Mouse (Mus musculus): ENCODE data around the gene Tox4. TPM values are rescaled to one million over a fixed set of nuclear protein-coding genes. Genes with fewer than 3 reads are reported as not detected.

Tox4 gene
- polyA plus RNA-seq, 1 experiment: 41.2 TPM

DNA sequence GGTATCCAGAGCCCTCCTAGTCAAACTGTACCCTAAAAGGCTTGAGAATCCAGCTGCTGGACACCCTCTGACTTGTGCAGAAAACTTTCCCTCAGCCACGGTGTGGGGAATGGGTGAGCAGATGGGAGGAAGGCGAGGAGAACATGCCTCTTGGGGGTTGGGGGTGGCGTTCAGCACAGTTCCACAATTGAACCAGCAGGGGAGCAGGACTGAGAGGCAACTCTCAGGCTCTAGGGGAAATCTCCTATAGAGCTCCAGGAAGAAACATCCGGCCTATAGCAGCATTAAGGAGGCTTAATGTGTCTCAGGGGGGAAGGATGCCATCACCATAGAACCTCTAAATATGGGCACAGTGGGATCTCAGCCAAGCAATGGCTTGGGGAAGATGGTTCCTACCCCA lies 46.9 kb downstream of the Tox4 start:
- TF ChIP-seq POLR2A (IDR thresholded peaks at IDR 0.05; ENCODE audit: extremely low read depth, insufficient read depth, low read length) (no peak), CTCF (IDR thresholded peaks at IDR 0.05; ENCODE audit: extremely low read depth, insufficient read depth, low read length) (peak; percentile 39)
- H3K27ac ChIP-seq (ENCODE audit: insufficient read depth, low read length): no peak overlapping the region
- no peaks in the 10 kb centered on the region for H3K4me1 ChIP-seq (ENCODE audit: control insufficient read depth, insufficient read depth, low read length)
- no peak overlapping the region for H3K4me3 ChIP-seq (ENCODE audit: insufficient read depth, low read length)

GRCm38 (mm10) chr14:52327375-52327901 lies 48.5 kb downstream of the Tox4 start:
- H3K27ac ChIP-seq (ENCODE audit: insufficient read depth, low read length): peak overlapping the region; percentile 30; the same call in 1 of the 2 replicates
- TF ChIP-seq CTCF (IDR thresholded peaks at IDR 0.05; ENCODE audit: extremely low read depth, insufficient read depth, low read length) (no peak), POLR2A (IDR thresholded peaks at IDR 0.05; ENCODE audit: extremely low read depth, insufficient read depth, low read length) (no peak)
- no peaks in the 10 kb centered on the region for H3K4me1 ChIP-seq (ENCODE audit: control insufficient read depth, insufficient read depth, low read length)
- H3K4me3 ChIP-seq (ENCODE audit: insufficient read depth, low read length): peak overlapping the region; percentile 38

GRCm38 (mm10) chr14:52327910-52328812 lies 49.2 kb downstream of the Tox4 start, which contains the start of gene Sall2:
Sall2 (minus strand) TSS chr14:52328762.
- no peak for TF ChIP-seq POLR2A (IDR thresholded peaks at IDR 0.05; ENCODE audit: extremely low read depth, insufficient read depth, low read length)
- TF ChIP-seq CTCF (IDR thresholded peaks at IDR 0.05; ENCODE audit: extremely low read depth, insufficient read depth, low read length): no peak
- H3K4me1 ChIP-seq (ENCODE audit: control insufficient read depth, insufficient read depth, low read length): no peaks in the 10 kb centered on the region
- 0 out of 2 replicates have a peak within 1 kb of the TSS, but pooled peaks have one; percentile 3 for H3K27ac ChIP-seq (ENCODE audit: insufficient read depth, low read length)
- H3K4me3 ChIP-seq (ENCODE audit: insufficient read depth, low read length): peak within 1 kb of the TSS; percentile 38

GRCm38 (mm10) chr14:52331069-52331750 lies 52.3 kb downstream of the Tox4 start:
- H3K4me3 ChIP-seq (ENCODE audit: insufficient read depth, low read length): no peak overlapping the region
- TF ChIP-seq CTCF (IDR thresholded peaks at IDR 0.05; ENCODE audit: extremely low read depth, insufficient read depth, low read length): no peak

GRCm38 (mm10) chr14:52332171-52332570 lies 53.2 kb downstream of the Tox4 start:
- H3K27ac ChIP-seq (ENCODE audit: insufficient read depth, low read length): no peak overlapping the region
- TF ChIP-seq CTCF (IDR thresholded peaks at IDR 0.05; ENCODE audit: extremely low read depth, insufficient read depth, low read length) (no peak), POLR2A (IDR thresholded peaks at IDR 0.05; ENCODE audit: extremely low read depth, insufficient read depth, low read length) (no peak)
- no peak overlapping the region for H3K4me3 ChIP-seq (ENCODE audit: insufficient read depth, low read length)
- no peaks in the 10 kb centered on the region for H3K4me1 ChIP-seq (ENCODE audit: control insufficient read depth, insufficient read depth, low read length)

More at GRCm38 (mm10) chr14:52331069-52331750, 52.3 kb downstream of the Tox4 start:
- Histone ChIP-seq H3K27ac (ENCODE audit: insufficient read depth, low read length) (no peak overlapping the region), H3K4me1 (ENCODE audit: control insufficient read depth, insufficient read depth, low read length) (no peaks in the 10 kb centered on the region)

- Histone ChIP-seq H3K4me3 (ENCODE audit: insufficient read depth, low read length) (peak overlapping the region; percentile 27), H3K4me1 (ENCODE audit: control insufficient read depth, insufficient read depth, low read length) (no peaks in the 10 kb centered on the region), H3K27ac (ENCODE audit: insufficient read depth, low read length) (no peak overlapping the region)
- TF ChIP-seq CTCF (IDR thresholded peaks at IDR 0.05; ENCODE audit: extremely low read depth, insufficient read depth, low read length) (peak; percentile 92), POLR2A (IDR thresholded peaks at IDR 0.05; ENCODE audit: extremely low read depth, insufficient read depth, low read length) (no peak)
These were observed 60.0 kb downstream of the Tox4 start for GRCm38 (mm10) chr14:52338751-52339511.

GRCm38 (mm10) chr14:52339512-52339852 lies 60.5 kb downstream of the Tox4 start:
- H3K4me3 ChIP-seq (ENCODE audit: insufficient read depth, low read length): no peak overlapping the region
- TF ChIP-seq POLR2A (IDR thresholded peaks at IDR 0.05; ENCODE audit: extremely low read depth, insufficient read depth, low read length) (no peak), CTCF (IDR thresholded peaks at IDR 0.05; ENCODE audit: extremely low read depth, insufficient read depth, low read length) (no peak)
- no peaks in the 10 kb centered on the region for H3K4me1 ChIP-seq (ENCODE audit: control insufficient read depth, insufficient read depth, low read length)
- H3K27ac ChIP-seq (ENCODE audit: insufficient read depth, low read length): no peak overlapping the region

Other genes starting within 250 kb of the Tox4 start
- gene Olfr221, start 236.7 kb upstream of the Tox4 start, polyA plus RNA-seq (2012; rRNA removed): not detected in 2 replicates
- 215 and 219 TPM in 2 replicates for gene Hnrnpc, start 175.1 kb upstream of the Tox4 start, polyA plus RNA-seq (2012; rRNA removed)
- 1.3 and 1.8 TPM in 2 replicates for gene Rpgrip1, start 168.4 kb upstream of the Tox4 start, polyA plus RNA-seq (2012; rRNA removed)
- 25.6 and 28.2 TPM in 2 replicates for gene Supt16, start 81.7 kb upstream of the Tox4 start, polyA plus RNA-seq (2012; rRNA removed)
- 53.5 and 60.7 TPM in 2 replicates for gene Chd8, start 21.4 kb upstream of the Tox4 start, polyA plus RNA-seq (2012; rRNA removed)
- 42.0 and 44.4 TPM in 2 replicates for gene Rab2b, start 399 bp downstream of the Tox4 start, polyA plus RNA-seq (2012; rRNA removed)
- gene Mettl3, start 26.0 kb downstream of the Tox4 start, polyA plus RNA-seq (2012; rRNA removed): 28.7 and 28.8 TPM in 2 replicates
- gene Sall2, start 49.6 kb downstream of the Tox4 start, polyA plus RNA-seq (2012; rRNA removed): 24.6 and 26.5 TPM in 2 replicates
- gene Olfr1513, start 77.3 kb downstream of the Tox4 start, polyA plus RNA-seq (2012; rRNA removed): not detected in 2 replicates
- gene Olfr1512, start 100.0 kb downstream of the Tox4 start, polyA plus RNA-seq (2012; rRNA removed): not detected in 2 replicates
- gene Olfr1511, start 118.2 kb downstream of the Tox4 start, polyA plus RNA-seq (2012; rRNA removed): not detected in 2 replicates
- gene Olfr1510, start 135.2 kb downstream of the Tox4 start, polyA plus RNA-seq (2012; rRNA removed): not detected in 2 replicates
- not detected in 2 replicates for gene Olfr1509, start 163.8 kb downstream of the Tox4 start, polyA plus RNA-seq (2012; rRNA removed)
- gene Olfr1508, start 188.3 kb downstream of the Tox4 start, polyA plus RNA-seq (2012; rRNA removed): not detected in 2 replicates
- gene Olfr1507, start 216.6 kb downstream of the Tox4 start, polyA plus RNA-seq (2012; rRNA removed): not detected in 2 replicates

Data from cortical plate, adult 2 months (tissue).